Mouse (Mus musculus): ENCODE measurements around the gene Vmn2r120.
A peak's percentile ranks its signal among the peaks of the same experiment; 100 is the strongest.
"Not testable (repeated sequence)": the region's sequence is repeated elsewhere in the genome, so short reads cannot be mapped to it uniquely, and the experiment has no call there.

Gene Vmn2r120

GRCm38 (mm10) chr17:57545405-57545804 is at the start of gene Vmn2r120:
Vmn2r120 (minus strand) TSS chr17:57545505.
- no peak for DNase-seq

GRCm38 (mm10) chr17:57587273-57587672 is 42.0 kb upstream of the Vmn2r120 start:
- DNase-seq: not testable (repeated sequence)

GRCm38 (mm10) chr17:57574075-57574705 is 28.9 kb upstream of the Vmn2r120 start:
- DNase-seq: peak; percentile 41 to 51
